Mouse (Mus musculus) kidney, adult 9 months (tissue): ENCODE measurements at regions not wholly inside any gene's neighbourhood (a gene's known extent, or its start where the extent isn't known, plus 50 kb on each side); places are given as distances from the start of the nearest gene placed in this dataset.
"Not testable (repeated sequence)": the region's sequence is repeated elsewhere in the genome, so short reads cannot be mapped to it uniquely, and the experiment has no call there.

ENCODE experiments used
- DNase-seq: peaks from one replicate; pipeline ENCODE4 v3.0.0; 2022

DNA sequence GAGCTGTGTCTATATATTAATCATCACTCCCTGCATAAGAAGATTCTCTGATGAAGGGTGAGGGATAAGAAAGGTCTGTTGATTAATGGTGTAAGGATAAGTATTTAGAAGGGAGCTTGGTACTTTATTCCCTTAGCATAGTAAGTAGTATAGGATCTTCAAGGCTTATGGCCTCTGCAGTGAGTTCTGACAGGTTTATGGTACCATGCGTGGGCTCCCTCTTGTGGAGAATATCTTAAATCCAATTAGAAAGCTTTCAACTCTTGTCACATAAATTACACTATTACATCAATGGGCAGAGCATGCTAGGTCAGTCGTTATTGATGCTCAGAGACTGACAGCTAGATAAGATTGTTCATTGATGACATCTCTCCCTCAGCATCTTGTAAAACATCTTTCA is 112.7 kb upstream of the Grin3a start:
- peak; percentile 28 for DNase-seq

DNA sequence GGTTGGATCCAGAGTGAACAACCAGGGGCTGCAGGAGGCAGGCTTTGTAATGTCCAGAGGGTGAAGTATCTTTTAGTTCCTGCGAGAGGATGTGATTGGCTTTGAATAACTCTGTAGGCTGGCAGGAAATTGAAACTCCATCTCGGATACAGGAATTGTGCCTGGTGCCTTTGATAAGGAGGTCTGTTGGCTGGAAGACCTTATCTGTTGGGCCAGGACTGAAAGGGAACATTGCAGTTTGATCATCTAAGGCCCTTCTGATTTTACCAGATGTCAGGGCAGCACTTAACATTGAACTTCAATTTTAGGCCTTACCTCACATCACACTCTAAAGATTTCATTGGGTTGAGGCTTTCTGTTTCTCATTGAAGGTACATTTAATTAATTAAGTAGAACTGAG is 111.3 kb upstream of the Grin3a start:
- no peak for DNase-seq

DNA sequence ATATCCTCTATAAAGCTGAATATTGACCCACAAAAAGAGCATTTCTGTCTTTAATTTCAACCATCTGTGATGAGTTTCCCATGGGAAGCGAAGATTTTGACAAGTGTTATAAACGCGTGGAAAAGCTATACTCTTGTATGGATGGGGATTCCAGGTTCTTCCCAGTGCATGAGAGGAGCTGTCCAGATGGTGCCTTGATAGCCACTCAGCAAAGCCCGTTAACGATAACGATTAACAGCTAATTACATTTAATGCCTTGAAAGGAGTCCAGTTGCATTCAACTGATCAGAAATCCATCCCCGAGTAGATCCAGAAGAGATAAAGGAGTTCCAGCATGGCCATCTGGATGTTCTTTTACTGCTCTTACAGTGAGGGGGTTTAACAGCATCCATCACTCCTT is 100.8 kb upstream of the Grin3a start:
- no peak for DNase-seq

DNA sequence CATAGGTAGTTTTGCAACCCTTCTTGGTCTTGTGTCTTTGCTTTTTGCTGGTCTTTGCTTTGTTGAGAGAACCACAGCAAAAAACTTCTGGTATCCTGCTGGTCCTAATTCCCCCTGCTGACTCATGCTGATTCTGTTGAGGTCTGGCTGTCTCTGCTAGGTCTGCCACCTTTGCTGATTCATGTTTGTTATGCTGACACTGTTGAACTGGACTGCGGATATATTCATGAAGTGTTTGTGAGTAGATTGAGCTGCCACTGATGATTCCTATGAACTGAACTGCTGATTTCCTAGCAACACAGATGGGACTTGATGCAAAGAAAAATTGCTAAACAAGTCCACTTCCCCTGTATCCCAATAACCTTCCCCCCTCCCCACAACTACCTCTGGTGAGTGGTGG is 91.9 kb upstream of the Grin3a start:
- DNase-seq: no peak

DNA sequence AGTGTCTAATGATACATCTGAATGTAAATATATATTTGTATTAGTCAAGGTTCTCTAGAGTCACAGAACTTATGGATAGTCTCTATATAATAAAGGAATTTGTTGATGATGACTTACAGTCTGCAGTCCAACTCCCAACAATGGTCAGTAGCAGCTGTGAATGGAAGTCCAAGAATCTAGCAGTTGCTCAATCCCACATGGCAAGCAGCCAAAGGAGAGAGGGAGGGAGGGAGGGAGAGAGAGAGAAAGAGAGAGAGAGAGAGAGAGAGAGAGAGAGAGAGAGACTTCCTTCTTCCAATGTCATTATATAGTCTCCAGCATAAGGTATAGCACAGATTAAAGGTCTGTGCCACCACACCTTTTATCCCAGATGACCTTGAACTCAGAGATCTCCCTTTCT is 84.1 kb upstream of the Grin3a start:
- not testable (repeated sequence) for DNase-seq

DNA sequence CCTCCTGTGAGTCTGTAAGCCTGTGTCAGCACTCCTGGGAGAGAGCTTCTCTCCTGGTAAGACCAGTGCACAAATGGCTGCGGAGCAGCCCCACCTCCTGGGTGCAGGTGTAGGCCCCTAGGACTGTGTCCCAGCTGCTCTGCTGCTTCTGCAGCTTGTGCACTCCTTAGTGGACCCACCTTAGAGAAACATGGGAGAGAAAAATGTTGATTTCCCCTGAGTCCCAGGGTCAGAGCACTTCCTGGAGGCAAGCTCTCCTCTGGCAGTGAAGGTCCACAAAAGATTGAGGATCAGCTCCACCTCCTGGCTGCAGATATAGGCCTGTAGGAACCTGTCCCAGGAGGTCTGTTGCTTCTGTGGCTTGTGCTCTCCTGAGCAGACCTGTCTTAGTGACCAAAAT is 81.5 kb upstream of the Grin3a start:
- DNase-seq: no peak

DNA sequence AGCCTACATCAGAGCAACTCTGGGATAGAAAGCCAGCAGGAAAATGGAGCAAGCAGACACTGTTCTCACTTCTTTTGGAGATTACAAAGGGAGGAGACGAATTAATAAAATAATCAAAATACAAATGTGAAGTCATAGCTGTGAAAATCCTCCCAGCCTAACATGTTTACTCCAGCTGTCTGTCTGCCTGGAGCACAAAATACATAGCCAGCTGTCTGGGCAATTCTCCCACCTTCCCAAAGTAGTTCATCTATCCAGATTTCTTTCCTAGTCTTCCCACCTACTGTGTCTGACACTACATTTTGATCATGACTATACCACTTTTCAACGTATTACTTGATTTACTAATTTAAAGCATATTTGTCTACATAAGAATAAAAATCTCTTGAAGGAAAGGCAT is 68.7 kb upstream of the Grin3a start:
- DNase-seq: no peak

DNA sequence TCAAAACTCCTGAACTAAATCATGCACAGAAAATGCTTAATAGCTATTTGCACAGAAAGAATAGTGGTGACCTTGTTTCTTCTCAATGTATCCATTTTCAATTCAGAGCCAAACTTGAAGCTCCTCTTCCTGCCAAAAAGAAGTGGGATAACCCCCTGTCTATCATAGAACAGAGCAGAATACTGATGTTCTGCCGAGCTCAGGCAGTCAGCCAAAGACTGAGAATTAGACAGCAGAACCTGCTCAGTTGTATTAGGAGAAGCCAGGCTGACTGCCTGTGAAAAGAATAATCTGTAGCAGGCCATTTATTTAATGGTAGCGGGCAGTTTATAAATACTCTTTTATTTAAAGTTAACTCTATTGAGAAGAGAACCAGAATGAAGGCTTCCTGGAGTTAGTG is 68.1 kb upstream of the Grin3a start:
- no peak for DNase-seq
